Mouse (Mus musculus) left cerebral cortex, postnatal 36 days (tissue): Measurements from ENCODE around the gene Gk. TPM values are rescaled to one million over a fixed set of nuclear protein-coding genes. Genes with fewer than 3 reads are reported as not detected.

Experiments
- DNase-seq, 2 experiments: peaks; one replicate each; pipeline ENCODE4 v3.0.0; 2021 to 2022; ENCODE audit warnings: low spot score in 2 of 2, mixed read lengths in 1 of 2
- intact Hi-C: fragments of 180-260 bp; cut with DNase I; formaldehyde crosslinking; loops from one replicate; pipeline ENCODE4 v1.15.1; 2025
- total RNA-seq, 2 experiments: library from RNA; stranded (reverse); gene quantifications; 2 replicates each; pipeline ENCODE4 v1.2.3; 2021

The Gk gene
- 10 to 100 TPM; 21.8 to 26.4 TPM for total RNA-seq

DNA sequence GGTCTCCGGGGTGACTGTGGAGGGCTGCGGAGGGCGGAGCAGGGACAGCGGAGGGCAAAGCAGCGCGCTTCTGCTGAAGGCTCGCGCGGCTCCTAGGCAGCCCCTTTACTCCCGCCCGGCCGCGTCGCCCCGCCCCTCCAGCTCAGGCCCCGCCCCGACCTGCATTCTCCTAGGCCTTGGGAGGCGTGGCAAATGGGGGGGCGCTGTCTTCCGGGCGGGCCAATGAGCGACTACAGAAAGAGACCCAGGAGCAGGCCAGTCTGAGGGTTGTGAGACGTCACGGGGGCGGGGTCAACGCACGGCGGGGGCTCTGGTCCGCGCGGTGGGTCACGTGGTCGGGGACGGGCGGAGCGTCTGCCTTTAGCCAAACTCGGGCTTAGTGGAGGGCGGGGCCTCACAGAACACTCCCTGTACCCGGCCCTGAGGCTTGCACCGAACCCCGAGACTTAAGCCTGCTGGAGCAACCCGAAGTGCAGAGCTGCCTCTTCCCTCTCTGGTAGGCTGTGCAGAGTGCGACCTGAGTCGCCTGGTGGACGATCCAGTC is at the start of gene Gk:
TSS of gene Gk (minus strand) at position 276 of the 544 bp plus-strand sequence.
- peak; percentile 94 for DNase-seq
- intact Hi-C loops: no loop called here

DNA sequence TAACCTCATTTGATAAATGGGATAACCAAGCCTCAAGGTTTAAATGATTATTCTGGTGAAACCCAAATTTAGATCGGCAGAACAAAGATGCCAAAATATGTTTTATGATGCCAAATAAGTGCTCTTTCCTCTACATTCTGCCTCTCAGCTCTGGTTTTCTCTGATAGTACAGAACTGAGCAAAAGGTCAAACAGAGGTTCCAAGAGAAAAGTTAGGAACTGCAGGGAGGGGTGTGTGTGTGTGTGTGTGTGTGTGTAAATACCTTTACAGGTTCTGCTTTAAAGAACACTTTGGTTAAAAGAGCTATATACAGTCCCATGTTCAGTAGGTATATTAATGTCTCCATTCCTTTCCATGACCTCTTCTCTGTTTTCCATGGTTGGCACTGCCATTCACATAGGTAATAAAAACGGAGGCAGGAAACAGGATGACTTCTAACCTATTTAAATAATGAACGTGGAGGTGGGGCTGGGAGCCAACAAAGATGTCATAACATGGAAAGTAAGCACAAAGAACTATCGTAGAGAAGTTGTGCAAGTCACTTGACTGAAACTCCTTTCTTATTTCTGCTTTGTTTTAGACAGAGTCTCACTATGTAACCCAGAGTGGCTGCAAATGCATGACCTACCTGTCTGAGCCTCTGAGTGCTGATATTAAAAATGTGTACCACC is 28.2 kb upstream of the Gk start:
- DNase-seq: no peak
- intact Hi-C loops: no loop called here

DNA sequence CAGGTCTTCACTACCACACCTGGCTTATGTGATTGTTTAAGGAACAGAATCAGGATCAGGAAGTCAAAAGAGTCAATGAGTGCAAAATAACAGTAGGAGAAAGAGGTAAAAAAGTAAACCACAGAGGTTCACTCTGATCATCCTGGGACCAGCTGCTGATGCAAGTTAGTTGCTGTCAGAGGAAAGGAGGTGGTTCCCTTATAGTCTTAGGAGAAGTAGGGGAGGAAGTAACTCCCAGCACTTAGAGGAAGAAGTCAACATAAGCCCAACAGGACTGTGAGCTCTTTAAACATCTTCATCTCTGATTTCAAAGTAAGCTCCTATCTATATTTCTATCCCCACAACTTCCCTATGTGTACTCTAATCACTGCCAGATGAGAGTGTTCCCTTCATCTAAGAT is 26.4 kb upstream of the Gk start:
- intact Hi-C loops: no loop called here
- no peak for DNase-seq

DNA sequence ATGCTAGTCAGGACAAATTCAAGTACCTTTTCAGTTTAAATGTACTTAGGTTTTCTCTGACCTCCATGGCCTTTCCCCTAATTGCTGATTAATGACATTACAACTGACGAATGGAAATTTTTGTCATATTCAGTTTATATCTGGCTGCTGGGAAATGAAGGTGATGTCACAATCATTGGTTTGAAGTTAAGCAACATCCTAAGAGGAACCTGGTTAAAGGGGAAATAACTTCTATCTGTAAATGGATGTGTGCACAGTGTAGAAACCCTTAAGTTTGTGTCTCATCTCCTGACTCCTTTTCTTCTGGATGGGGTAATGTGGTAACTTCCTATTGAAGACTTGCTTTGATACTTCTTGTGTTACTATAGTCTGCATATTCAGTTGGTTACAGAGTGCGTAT is 20.8 kb upstream of the Gk start:
- no peak for DNase-seq
- intact Hi-C loops: no loop called here

DNA sequence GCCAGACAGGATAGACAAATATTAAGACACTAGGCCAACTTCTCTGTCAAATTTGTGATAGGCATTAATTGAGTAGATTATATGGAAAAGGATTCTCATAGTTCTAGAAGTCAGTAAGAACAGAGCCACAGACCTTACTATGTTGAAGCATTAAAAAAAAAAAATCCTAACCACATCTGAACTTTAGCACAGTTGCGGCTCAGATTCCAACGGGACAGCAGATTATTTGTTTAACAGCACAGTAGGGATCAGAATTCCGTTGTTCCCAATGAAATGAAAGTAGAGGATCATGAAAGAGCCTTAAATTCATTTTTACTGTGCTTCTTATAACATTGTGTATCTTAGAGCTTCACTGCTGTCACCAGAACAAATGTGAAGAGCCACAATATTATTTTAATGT is 1.7 kb upstream of the Gk start:
- no peak for DNase-seq
- intact Hi-C loops: no loop called here

DNA sequence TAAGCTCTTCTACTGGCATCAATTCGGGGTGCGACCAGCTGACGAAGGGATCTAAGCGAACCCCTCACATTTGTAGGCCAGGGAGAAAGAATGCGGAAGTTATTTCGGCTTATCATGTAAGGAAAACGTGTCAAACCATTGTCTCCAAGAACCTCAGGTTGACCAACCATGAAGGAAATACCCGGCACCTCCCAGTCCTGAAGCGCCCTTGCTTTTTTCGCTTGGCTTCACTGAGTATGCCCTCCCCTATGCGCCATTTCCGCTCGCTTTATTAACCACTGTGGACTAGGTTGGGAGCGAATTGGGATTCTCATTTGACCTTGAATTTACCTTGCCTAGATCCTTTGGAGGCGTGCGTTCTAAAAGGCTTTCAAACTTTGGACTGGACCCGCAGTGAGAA is 522 bp upstream of the Gk start:
- intact Hi-C loops: no loop called here
- no peak for DNase-seq

DNA sequence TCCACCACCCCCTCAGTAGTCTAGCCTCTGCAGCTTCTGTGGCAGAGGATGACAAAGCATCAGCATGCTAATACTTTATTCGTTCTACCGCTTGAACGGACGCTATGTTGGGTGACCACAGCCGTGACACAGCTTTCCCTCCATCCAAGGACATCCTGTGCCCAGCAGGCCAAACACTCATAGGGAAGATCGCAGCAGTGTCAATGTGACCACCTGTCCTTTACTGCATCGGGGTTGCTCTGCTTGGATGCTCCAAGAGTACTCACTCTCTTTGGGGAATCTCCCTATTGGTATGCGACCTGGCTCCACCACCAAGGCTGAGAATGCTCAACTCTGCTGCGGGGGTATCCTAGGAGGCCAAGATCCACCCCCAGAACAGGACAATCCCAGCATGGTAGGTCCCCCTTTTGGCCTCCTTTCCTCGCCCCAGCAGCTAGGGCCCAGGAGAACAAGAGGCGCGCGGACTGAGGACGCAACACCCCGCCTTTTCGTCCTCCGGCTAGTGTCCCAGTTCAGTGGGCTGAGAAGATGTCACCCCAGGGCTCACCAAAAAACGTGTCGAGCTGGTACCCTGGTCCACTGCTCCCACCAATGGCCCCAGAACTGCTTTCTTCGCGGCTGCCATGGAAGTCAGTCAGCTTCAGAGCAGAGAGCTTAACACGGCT is 608 bp downstream of the Gk start:
- peak; percentile 8 to 16 for DNase-seq
- intact Hi-C loops: no loop called here

DNA sequence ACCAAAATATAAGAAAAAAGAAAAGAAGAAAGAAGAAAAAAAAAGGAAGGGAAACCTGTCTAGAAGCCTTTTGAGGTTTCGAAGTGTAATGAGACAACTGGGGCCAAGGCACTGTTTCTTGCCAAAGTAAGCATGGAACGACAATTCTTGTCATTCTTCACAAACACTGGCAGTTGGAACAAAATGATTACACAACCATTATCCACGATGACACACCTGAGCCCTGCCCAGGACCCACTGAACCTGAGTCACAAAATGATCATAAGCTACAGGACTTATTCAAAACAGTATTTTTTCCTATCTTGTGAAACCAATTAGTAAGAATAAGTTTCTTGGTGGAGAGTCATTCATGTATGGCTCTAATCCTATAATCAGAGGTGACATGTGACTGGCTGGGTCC is 5.3 kb downstream of the Gk start:
- intact Hi-C loops: no loop called here
- DNase-seq: no peak

DNA sequence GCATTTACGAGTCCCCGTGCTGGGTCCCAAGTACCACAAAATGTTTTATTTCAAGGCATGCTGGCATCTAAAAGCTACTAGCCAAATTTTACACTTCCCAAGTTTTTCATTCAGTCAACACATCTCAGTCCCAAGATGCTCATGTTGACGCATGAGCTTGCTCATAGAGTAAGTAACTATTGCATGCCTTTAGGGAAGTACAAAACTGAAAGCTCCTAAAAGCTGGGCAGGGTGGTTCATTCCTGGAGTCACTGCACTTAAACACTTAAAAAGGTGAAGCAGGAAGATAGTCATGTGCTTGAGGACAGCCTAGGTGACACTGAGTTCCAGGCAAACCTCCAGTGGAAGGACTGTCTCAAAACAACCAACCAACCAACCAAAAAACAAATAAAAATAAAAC is 5.9 kb downstream of the Gk start:
- intact Hi-C loops: no loop called here
- DNase-seq: no peak

DNA sequence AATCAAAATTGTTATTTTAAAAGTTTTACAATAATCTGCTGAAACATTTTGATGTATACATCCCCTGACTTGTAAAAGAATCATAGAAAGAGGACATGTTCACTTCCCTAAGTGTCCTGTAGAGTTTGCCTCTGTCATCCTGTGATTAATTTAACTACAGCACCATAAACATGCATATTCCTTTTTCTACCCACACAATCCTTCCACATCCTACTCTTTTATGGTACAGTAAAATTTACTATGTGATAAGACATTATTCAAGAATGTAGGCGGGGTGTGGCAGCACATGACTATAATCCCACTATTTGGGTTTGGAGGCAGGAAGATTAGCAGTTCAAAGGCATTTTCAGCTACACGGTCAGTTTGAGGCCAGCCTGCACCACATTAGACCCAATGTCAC is 8.0 kb downstream of the Gk start:
- intact Hi-C loops: no loop called here

DNA sequence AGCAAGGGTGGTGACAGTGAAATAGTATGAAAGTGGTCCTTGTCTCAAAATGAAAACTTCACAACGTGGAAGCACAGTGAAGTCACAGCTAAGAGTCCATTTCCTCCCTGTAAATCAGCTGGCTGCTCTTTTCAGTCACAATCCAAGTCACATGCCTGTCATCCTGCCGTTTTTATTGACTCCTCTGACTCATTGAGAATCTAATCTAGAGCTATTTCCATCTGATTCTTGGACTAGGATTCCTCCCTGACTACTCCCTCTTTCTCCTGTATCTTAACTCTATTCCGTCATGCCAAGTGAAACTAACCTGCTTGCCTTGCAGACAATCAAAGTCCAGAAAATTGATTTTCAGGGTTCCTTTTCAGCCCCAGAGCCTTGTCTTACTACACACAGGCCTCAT is 20.6 kb downstream of the Gk start:
- intact Hi-C loops: no loop called here
- DNase-seq: no peak

More for the DNA sequence above, 8.0 kb downstream of the Gk start:
- DNase-seq: no peak

DNA sequence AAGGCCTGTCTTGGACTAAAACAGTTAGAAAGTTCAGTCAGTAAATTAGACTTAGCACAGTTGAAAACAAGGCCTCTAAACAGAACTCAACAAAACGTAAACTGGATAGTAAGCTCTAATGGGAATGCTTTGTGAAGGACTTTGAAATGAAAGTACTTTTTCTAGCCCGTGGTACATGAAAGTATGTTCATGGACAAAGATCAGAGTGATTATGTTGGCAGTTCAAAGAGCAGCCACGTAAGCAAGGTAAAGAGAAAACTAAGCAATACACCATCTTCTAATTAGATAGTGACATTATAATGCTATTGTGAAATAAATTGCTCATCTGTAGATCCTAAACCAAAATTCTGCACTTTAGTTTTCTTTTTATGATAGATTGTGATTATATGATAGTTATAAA is 32.8 kb downstream of the Gk start:
- intact Hi-C loops: no loop called here
- no peak for DNase-seq

DNA sequence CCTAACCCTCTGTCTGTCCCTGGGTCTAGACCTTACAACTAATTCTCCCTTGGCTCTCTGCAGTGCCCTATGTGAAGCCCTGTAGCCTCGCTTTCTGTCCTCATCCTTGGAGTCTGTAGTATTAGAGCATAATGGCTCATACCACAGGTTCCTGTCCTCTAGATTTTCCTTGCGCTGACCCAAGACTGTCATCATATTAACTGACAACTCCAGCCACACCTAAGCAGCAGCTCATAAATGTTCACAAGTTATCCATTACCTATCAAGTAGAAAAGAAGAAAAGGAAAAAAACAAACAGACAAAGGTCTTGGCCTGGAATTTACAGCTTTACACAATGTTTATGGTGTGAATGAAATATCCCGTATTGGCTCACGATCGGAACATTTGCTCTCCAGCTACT is 43.4 kb downstream of the Gk start:
- DNase-seq: no peak
- intact Hi-C loops: no loop called here

DNA sequence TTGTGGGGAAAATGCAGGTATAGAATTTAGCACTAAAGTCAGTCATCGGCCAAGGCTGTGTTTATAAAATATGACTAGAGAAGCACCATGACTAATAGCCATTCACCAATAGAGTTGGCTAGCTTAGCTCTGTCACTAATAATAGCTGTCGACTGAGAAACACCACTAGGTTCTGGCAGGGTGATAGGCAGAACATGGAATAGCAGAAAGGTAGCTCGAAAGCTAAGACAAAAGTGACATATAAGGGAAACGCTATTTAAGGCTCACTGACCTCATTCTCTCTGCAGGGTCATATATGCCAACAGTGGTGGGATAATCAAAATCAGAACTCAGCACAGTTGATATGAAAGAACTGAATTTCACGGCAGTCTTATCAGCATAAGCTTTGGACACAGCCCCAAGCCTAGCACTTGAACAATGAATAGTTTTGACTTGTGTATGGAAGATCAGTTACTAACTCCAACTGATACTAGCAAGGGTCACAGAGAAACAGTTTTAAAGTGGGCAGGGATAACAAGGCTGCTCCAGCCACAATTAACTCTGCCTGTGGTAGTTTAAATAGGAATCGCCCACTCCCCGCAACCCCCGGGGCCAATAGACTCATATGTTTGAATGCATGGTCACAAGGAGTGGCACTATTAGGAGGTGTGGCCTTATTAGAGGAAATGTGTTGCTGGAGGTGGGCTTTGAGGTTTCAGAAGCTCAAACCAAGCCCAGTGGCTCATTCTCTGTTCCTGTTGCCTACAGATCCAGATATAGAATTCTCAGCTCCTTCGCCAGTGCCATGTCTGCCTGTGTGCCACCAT is 45.3 kb downstream of the Gk start:
- intact Hi-C loops: no loop called here
- DNase-seq: no peak

DNA sequence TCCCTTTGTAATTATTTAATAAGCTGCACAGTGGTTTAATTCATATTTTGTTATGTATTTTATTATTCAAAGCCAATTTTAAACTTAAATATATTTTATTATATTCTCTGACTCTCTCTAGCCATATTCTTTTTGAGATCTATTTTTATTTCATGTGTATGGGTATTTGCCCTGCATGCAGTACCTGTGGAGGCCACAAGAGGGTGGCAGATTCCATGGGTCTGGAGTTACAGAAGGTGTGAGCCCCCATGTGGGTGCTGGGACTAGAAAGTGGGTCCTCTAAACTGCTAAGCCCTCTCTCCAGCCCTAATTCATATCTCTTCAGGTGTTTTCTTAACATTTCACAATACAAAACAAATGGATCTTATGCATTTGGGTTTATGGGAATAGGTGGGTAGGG is 55.4 kb downstream of the Gk start:
- DNase-seq: no peak
- intact Hi-C loops: no loop called here

DNA sequence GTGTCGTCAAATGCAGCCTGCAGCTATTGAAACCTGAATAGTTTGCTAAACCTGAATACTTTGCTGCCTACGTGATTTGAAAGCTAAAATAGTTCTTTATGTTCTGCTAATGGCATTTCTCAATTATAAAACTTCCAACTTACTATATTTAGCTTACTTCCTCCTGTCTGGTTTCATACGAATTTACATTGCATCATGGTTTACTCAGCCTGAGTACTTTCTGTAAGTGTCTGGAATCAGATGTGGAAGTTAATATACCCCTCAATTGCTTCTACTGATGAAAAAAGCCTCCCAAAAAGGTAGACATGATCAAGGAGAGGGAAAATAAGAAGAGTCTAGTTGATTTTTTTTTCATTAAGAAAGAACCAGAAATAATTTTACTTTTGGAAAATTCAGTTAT is 66.2 kb downstream of the Gk start:
- intact Hi-C loops: no loop called here
- no peak for DNase-seq

DNA sequence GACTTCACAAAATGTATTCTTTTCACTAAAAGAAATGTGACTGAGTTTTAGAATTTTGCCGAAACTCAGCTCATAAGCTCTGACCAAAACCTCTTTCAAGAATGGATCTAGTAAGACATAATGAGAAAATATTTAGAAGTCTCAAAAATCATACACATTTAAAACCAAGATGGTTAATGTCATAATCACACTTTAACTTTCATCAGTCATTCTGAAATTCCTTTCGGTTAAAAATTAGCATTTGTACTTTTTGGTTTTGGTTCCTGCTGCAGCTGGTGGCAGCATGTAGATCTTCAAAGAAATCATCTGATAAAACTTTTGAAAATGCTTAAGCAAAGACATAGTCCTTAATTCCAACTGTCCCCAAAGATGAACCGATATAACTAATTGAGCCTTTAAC is 70.9 kb downstream of the Gk start:
- DNase-seq: no peak
- intact Hi-C loops: no loop called here

DNA sequence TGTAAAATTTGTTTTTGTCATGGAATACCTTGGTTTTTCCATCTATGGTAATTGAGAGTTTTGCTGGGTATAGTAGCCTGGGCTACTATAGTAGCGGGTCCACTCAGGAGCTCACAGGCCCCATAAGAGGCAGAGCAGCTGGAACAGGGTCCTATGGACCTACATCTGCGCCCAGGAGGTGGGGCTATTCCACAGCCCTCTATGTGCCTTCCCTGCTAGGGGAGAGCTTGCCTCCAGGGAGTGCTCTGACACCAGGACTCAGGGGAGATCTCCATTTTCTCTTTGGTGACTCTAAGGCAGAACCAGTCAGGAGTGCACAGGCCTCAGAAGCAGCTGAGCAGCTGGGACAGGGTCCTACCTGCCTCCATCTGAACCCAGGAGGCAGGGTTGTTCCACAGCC is 92.9 kb downstream of the Gk start:
- intact Hi-C loops: no loop called here
- DNase-seq: no peak

DNA sequence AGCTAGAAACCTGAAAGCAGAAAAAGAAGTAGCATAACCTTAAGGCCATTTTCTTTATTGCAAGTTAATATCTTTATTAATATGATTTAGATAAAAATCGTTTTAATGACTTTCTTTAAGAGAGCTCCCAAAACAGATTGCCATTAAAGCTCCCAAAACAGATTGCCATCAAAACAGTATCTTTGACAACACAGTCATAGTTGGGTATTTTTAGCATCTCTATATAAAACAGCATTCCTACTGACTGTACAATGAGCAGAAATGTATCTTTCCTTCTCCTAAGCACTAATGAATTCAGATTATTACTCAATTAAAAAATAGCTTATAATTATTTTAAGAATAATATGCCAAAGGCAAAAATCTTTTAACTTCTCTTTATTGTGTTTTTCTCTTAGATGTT is 94.5 kb downstream of the Gk start:
- no peak for DNase-seq
- intact Hi-C loops: no loop called here

DNA sequence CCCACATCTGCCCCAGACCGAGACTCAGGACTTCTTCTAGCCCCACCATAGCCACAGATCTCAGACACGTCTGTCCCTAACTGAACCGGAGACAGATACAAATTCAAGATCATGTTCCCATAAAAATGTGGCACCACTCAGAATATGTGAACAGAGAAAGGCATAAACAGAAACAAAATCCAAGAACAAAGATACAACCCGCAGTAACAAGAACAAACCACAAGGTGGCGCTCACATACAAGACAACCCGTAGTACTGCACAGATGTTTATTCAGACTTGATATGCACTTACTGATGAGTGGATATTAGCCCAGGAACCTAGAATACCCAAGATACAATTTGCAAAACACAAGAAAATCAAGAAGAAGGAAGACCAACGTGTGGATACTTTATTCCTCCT is 99.8 kb downstream of the Gk start:
- DNase-seq: peak; percentile 5 to 20
- intact Hi-C loops: loop anchor here (5.0 kb wide), 2 partner anchors 200 to 245 kb away; no protein-coding TSS in a partner anchor
